Mouse (Mus musculus): ENCODE results near the gene Mup22. TPM values are rescaled to one million over a fixed set of nuclear protein-coding genes. Genes with fewer than 3 reads are reported as not detected.
"Not testable (repeated sequence)": the region's sequence is repeated elsewhere in the genome, so short reads cannot be mapped to it uniquely, and the experiment has no call there.

Mup22 gene
- total RNA-seq (2021): not detected
- long read RNA-seq, experiment 1: 0 reads
- long read RNA-seq, experiment 2: 0 reads

DNA sequence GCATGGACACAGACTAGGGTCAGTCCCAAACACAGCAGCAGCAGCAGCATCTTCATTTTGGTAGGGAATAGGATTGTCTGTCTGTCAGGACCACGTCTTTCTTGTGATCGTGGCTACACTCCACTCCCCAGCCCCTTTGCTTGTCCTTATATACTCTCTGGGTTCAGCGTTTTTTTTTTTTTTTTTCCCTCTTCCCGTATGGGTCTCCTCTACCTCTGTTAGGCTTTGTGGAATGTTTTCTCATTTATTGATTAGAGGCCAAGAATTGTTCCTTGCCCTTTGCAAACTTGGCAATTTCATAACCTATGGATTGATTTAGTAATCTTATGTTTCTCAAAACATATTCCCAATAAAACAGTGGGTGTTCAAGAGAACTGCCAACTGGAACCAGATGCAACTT is at the start of gene Mup22:
Gene Mup22, minus strand, starts transcription at position 101 of the 400 bp plus-strand sequence.
- H3K27ac ChIP-seq; DNase-seq (ENCODE audit: low spot score in 2 of 2); H3K4me3 ChIP-seq: not testable (repeated sequence)

DNA sequence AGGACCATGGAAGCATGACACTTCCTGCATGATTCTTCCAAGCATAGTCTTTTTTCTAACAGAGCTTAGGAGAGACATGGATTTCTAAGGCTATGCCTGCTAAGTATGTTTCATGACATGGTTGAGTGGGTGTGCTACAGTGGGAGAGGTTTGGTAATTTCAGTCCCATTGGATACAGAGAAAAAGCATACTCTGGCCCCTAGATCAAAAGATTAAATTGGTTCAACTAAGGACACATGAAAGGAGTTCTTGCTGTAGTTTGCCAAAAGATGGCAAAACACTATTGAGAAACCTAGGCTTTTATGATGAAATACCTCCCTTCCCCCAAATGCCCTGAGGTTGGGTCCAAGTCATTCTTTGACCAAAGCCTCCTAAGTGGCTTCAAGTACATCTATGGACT is 19.6 kb upstream of the Mup22 start:
- not testable (repeated sequence) for H3K4me3 ChIP-seq; H3K27ac ChIP-seq; DNase-seq (ENCODE audit: low spot score in 2 of 2)

Other genes starting within 250 kb of the Mup22 start
- gene Mup10, start 239.3 kb downstream of the Mup22 start, total RNA-seq (2021): not detected
- not detected for gene Mup11, start 159.1 kb downstream of the Mup22 start, total RNA-seq (2021)
- not detected for gene Mup12, start 80.1 kb downstream of the Mup22 start, total RNA-seq (2021)